Mouse (Mus musculus): ENCODE results near the gene Il1rapl1. TPM values are rescaled to one million over a fixed set of nuclear protein-coding genes. Genes with fewer than 3 reads are reported as not detected.

Gene Il1rapl1
- total RNA-seq, 1 experiment from 2014 or later = not detected

DNA sequence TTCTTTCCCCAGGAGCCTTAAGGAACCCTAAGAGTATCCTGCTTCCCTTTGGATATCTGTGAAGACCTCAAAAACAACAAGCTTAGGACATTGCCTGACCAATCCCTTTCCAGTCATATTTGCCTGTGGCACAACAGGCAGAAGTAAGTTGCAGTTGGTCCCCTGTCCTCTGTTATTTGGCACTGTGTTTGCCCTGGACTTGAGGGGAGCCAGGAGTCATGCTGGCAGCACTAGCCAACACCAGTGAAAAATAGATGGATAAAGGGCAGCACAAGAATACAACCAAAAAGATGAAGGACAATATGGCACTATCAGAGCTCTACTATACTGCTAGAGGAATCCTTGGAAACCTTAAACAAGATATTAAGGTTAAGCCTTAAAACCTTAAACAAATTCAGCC, 322.4 kb downstream of the Il1rapl1 start:
- no peak for ATAC-seq (ENCODE audit: extremely low read depth, insufficient number of reproducible peaks, low FRiP score, poor library complexity, severe bottlenecking)

DNA sequence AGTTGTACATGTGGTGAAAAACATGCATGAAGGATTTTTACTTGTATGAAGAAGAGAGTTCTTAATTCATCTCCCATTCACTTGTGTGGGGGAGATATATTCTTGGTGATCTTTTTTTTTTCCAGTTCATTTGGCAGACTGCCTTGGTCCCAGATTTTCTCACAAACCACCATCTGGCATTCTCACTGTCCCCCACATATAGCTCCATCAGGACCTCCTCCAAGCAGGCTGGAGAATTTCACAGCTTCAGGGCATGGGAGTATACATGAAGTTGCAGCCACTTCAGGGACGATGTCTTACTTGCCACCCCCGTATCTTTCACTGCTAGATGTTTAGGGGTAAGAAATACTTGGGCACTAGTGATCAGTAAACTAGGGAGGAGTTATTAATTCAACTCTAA, 404.9 kb downstream of the Il1rapl1 start:
- no peak for ATAC-seq (ENCODE audit: extremely low read depth, insufficient number of reproducible peaks, low FRiP score, poor library complexity, severe bottlenecking)

DNA sequence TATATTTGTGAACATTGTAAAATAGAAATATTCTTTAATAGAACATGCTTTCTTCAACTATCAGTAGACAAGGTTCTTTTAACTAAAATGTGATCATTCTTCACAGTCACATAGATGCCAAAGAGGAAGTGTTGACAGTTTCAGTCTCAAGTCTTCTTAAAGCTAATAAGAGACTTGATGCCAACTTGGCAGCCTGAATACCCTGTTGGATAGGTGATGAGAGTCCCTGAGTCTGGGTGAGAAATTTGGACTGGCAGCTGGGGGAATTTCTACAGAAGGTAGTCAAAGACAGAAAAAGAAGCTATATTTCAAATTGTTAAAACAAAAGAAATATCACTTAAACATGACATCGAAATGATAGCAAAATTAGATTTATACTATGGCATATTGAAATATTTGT, 451.6 kb downstream of the Il1rapl1 start:
- no peak for ATAC-seq (ENCODE audit: extremely low read depth, insufficient number of reproducible peaks, low FRiP score, poor library complexity, severe bottlenecking)

- no peak for ATAC-seq (ENCODE audit: extremely low read depth, insufficient number of reproducible peaks, low FRiP score, poor library complexity, severe bottlenecking)
Observed at GRCm38 (mm10) chrX:87655644-87656043, 459.8 kb downstream of the Il1rapl1 start.

- no peak for ATAC-seq (ENCODE audit: extremely low read depth, insufficient number of reproducible peaks, low FRiP score, poor library complexity, severe bottlenecking)
Observed at GRCm38 (mm10) chrX:87600914-87601313, 514.5 kb downstream of the Il1rapl1 start.

GRCm38 (mm10) chrX:87507997-87508396, 607.4 kb downstream of the Il1rapl1 start:
- no peak for ATAC-seq (ENCODE audit: extremely low read depth, insufficient number of reproducible peaks, low FRiP score, poor library complexity, severe bottlenecking)

GRCm38 (mm10) chrX:87502604-87503003, 612.8 kb downstream of the Il1rapl1 start:
- no peak for ATAC-seq (ENCODE audit: extremely low read depth, insufficient number of reproducible peaks, low FRiP score, poor library complexity, severe bottlenecking)

GRCm38 (mm10) chrX:87483416-87483815, 632.0 kb downstream of the Il1rapl1 start:
- no peak for ATAC-seq (ENCODE audit: extremely low read depth, insufficient number of reproducible peaks, low FRiP score, poor library complexity, severe bottlenecking)

DNA sequence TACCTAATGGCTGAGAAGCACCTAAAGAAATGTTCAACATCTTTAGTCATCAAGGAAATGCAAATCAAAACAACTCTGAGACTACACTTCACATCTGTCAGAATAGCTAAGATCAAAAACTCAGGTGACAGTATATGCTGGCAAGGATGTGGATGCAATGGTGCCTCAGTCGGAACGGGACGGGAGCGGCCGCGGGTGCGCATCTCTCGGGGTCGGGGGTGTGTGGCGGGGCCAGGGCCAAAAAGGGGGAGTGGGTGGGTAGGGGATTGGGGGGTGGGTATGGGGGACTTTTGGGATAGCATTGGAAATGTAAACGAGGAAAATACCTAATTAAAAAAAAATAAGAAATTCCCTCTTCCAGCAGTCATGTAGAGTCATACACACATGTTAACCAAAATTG, 877.3 kb downstream of the Il1rapl1 start:
- peak; percentile 77 for ATAC-seq (ENCODE audit: extremely low read depth, insufficient number of reproducible peaks, low FRiP score, poor library complexity, severe bottlenecking)

GRCm38 (mm10) chrX:87225280-87225679, 890.2 kb downstream of the Il1rapl1 start:
- no peak for ATAC-seq (ENCODE audit: extremely low read depth, insufficient number of reproducible peaks, low FRiP score, poor library complexity, severe bottlenecking)

DNA sequence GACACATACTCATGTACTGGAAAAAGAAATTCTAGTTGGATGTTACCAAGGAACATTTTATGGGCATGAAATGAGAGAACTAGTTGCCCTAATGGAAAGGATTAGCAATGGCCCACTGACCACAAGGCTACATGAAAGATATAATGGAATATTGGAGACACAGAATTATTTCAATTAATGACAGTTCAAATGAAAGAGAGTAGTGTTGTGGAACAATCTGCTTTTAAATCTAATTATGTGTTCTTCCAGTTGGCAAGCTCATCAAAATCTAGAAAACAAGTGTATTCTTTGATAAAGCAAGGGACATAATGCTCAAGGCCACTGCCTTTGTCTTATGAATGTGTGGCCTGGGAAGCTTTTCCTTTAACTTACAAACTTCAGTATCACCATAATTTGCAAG, 1113.1 kb downstream of the Il1rapl1 start:
- no peak for ATAC-seq (ENCODE audit: extremely low read depth, insufficient number of reproducible peaks, low FRiP score, poor library complexity, severe bottlenecking)

- ATAC-seq (ENCODE audit: extremely low read depth, insufficient number of reproducible peaks, low FRiP score, poor library complexity, severe bottlenecking) = no peak
Observed at GRCm38 (mm10) chrX:86955126-86955525, 1160.3 kb downstream of the Il1rapl1 start.

- no peak for ATAC-seq (ENCODE audit: extremely low read depth, insufficient number of reproducible peaks, low FRiP score, poor library complexity, severe bottlenecking)
Observed at GRCm38 (mm10) chrX:86954614-86955013, 1160.8 kb downstream of the Il1rapl1 start.

DNA sequence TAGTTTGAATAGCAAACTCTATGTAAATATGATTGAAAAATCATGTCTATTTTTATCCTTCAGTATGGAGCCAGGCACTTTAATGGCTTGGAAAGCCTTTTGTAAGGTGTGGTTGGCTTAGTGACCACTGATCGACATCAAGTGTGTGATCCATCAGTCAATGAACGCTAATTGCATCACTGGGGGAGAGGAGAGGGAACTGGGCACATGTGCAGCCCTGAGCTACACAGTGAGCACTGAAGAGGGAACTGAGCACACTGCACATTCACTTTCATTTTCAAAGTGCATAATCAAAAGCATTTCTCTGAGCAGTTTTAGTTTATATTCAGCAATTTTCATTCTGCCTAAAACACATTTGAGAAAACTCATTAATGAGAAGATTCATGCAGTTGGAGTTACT, 1164.5 kb downstream of the Il1rapl1 start:
- no peak for ATAC-seq (ENCODE audit: extremely low read depth, insufficient number of reproducible peaks, low FRiP score, poor library complexity, severe bottlenecking)

GRCm38 (mm10) chrX:86949112-86949511, 1166.3 kb downstream of the Il1rapl1 start:
- no peak for ATAC-seq (ENCODE audit: extremely low read depth, insufficient number of reproducible peaks, low FRiP score, poor library complexity, severe bottlenecking)

- no peak for ATAC-seq (ENCODE audit: extremely low read depth, insufficient number of reproducible peaks, low FRiP score, poor library complexity, severe bottlenecking)
Observed at GRCm38 (mm10) chrX:86854835-86855234, 1260.6 kb downstream of the Il1rapl1 start.

- ATAC-seq (ENCODE audit: extremely low read depth, insufficient number of reproducible peaks, low FRiP score, poor library complexity, severe bottlenecking) = no peak
Observed at GRCm38 (mm10) chrX:86808218-86808617, 1307.2 kb downstream of the Il1rapl1 start.

- ATAC-seq (ENCODE audit: extremely low read depth, insufficient number of reproducible peaks, low FRiP score, poor library complexity, severe bottlenecking) = no peak
Observed at GRCm38 (mm10) chrX:86802725-86803124, 1312.7 kb downstream of the Il1rapl1 start.

DNA sequence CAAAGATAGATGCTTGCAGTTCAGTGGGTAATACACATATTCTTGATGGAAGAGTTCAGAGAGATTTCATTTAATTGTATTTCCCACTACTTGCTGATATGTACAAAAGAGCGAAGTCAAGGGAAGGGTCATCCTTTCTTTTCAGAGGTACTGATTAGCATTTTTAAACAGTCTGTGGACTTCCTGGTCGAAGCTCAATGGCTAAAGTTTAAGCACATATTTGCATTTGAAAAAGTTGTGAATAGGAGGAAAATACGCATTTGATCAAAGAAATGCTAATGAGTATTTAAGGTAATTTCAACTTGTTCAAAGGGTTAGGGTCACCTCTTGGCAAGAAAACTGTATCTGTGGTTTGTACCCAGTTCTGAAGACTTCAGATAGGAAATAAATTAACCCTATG, 1386.6 kb downstream of the Il1rapl1 start:
- no peak for ATAC-seq (ENCODE audit: extremely low read depth, insufficient number of reproducible peaks, low FRiP score, poor library complexity, severe bottlenecking)
